Mouse (Mus musculus): ENCODE data around the gene Rflna.

Gene Rflna

GRCm38 (mm10) chr5:125052237-125052602 is 49.2 kb downstream of the Rflna start:
- no peak for DNase-seq (ENCODE audit: low read depth in 2 of 2, low spot score in 2 of 2)

- no peak for DNase-seq (ENCODE audit: low read depth in 2 of 2, low spot score in 2 of 2)
Observed at GRCm38 (mm10) chr5:125052603-125053488, 49.8 kb downstream of the Rflna start.

- no peak for DNase-seq (ENCODE audit: low read depth in 2 of 2, low spot score in 2 of 2)
Observed at GRCm38 (mm10) chr5:125053661-125054060, 50.6 kb downstream of the Rflna start.

GRCm38 (mm10) chr5:125055901-125056300 is 52.9 kb downstream of the Rflna start:
- no peak for DNase-seq (ENCODE audit: low read depth in 2 of 2, low spot score in 2 of 2)

GRCm38 (mm10) chr5:125056331-125056695 is 53.3 kb downstream of the Rflna start:
- no peak for DNase-seq (ENCODE audit: low read depth in 2 of 2, low spot score in 2 of 2)

GRCm38 (mm10) chr5:125056696-125057554 is 53.9 kb downstream of the Rflna start:
- DNase-seq (ENCODE audit: low read depth in 2 of 2, low spot score in 2 of 2) = no peak

GRCm38 (mm10) chr5:125057555-125058266 is 54.7 kb downstream of the Rflna start:
- no peak for DNase-seq (ENCODE audit: low read depth in 2 of 2, low spot score in 2 of 2)

GRCm38 (mm10) chr5:125058267-125058668 is 55.2 kb downstream of the Rflna start:
- no peak for DNase-seq (ENCODE audit: low read depth in 2 of 2, low spot score in 2 of 2)

All from CD8-positive naive resting alpha-beta T cell, adult 2 months (primary cell).